Mouse (Mus musculus): Measurements from ENCODE around the gene Plekha8. TPM values are rescaled to one million over a fixed set of nuclear protein-coding genes. Genes with fewer than 3 reads are reported as not detected.

The Plekha8 gene
- polyA plus RNA-seq (2017; shearing (Covaris generic)) = 10.7 TPM

GRCm38 (mm10) chr6:54594469-54595329 lies at the start of gene Plekha8:
Gene Plekha8, plus strand, starts transcription at chr6:54595111.

DNA sequence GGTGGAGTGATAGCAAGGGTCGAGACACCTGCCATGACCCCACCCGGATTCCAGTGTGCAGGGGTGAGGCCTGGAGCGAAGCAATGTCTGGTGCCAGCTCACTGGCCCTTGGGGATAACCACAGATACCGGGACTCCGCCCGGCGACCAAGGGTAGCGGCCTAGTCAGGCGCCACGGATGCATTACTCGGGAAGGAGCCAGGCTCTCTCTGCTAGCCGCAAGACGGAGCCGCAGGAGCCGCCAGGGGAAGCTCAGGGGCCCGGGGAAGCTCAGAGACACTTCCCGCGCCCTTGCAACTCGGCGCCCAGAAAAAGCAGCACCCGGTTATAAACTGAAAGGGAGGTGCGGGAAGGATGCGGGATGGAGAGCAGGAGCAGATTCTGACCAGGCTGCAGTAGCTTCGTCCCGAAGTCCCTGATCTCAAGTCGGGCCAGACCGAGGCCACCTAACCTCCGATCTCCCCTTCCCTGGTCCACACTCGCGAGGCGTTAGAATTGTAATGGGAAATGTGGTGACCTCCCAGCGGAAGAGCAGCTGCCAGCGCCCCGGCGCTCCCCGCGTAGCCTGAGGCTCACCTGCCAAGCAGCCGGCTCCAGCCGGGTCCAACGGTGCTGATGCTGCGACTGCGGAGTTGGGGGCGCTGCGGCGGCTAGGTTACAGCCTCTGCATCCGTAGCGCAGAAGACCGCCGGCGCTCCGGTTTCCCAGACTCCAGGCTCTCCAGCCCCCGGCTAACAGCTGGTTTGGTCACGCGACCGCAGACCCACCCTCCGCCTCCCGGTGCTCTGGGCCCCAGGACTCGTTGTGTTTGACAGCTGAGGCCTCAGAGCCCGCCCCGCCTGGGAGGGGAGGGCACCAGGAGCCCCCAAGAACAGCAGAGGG lies 29.0 kb upstream of the Plekha8 start, which contains the start of gene Scrn1:
Scrn1 (minus strand) TSS at position 825 of the 881 bp plus-strand sequence.

GRCm38 (mm10) chr6:54597208-54597607 lies 2.3 kb downstream of the Plekha8 start, which contains the start of gene Fkbp14:
Gene Fkbp14, minus strand, starts transcription at chr6:54597308.

GRCm38 (mm10) chr6:54680891-54681745 lies 86.2 kb downstream of the Plekha8 start, which contains the start of gene Mturn:
Gene Mturn, plus strand, starts transcription at chr6:54681624.

Other genes starting within 250 kb of the Plekha8 start
- 1.3 TPM for gene Wipf3, start 165.5 kb upstream of the Plekha8 start, polyA plus RNA-seq (2017; shearing (Covaris generic))
- 0.29 TPM for gene Scrn1, start 28.6 kb upstream of the Plekha8 start, polyA plus RNA-seq (2017; shearing (Covaris generic))
- 1.7 TPM for gene Fkbp14, start 2.2 kb downstream of the Plekha8 start, polyA plus RNA-seq (2017; shearing (Covaris generic))
- gene Mturn, start 86.5 kb downstream of the Plekha8 start, polyA plus RNA-seq (2017; shearing (Covaris generic)) = 14.6 TPM
- gene Znrf2, start 221.8 kb downstream of the Plekha8 start, polyA plus RNA-seq (2017; shearing (Covaris generic)) = 156 TPM

Data from effector memory CD4-positive, alpha-beta T cell, adult 7 months (primary cell).